Mouse (Mus musculus) stomach, embryonic 14.5 days (tissue): ENCODE data around the gene Tnni2. TPM values are rescaled to one million over a fixed set of nuclear protein-coding genes. Genes with fewer than 3 reads are reported as not detected.

ENCODE experiments used
- ATAC-seq: fragments of 200-750 bp; cut with Nextera tagmentation; 2 replicates; pipeline ENCODE4 v1.8.0; 2017; ENCODE audit warnings: low read depth, moderate TSS enrichment; ENCODE audit not compliant: insufficient number of reproducible peaks, insufficient read depth, low FRiP score
- H3K27ac ChIP-seq: fragments of 300-500 bp; sonication (generic); 2 replicates; pipeline ENCODE4 v1.5.1; 2014; ENCODE audit warnings: mild to moderate bottlenecking, low read length, moderate library complexity, mixed read lengths
- H3K27me3 ChIP-seq: fragments of 300-500 bp; sonication (generic); 2 replicates; pipeline ENCODE4 v1.6.1; 2014; ENCODE audit warnings: low read length, control low read depth, mixed read lengths; ENCODE audit not compliant: control insufficient read depth, insufficient read depth
- H3K36me3 ChIP-seq: fragments of 300-500 bp; sonication (generic); 2 replicates; pipeline ENCODE4 v1.6.1; 2014; ENCODE audit warnings: mild to moderate bottlenecking, control low read depth, low read length, moderate library complexity, mixed read lengths; ENCODE audit not compliant: control insufficient read depth, insufficient read depth
- H3K4me1 ChIP-seq: fragments of 300-500 bp; sonication (generic); 2 replicates; pipeline ENCODE4 v1.6.1; 2014; ENCODE audit warnings: low read length, control low read depth, mixed read lengths; ENCODE audit not compliant: control insufficient read depth, insufficient read depth
- H3K4me2 ChIP-seq: fragments of 300-500 bp; sonication (generic); replicated peaks from 2 replicates; pipeline ENCODE4 v1.6.1; 2014; ENCODE audit warnings: low read depth, low read length, control low read depth
- H3K4me3 ChIP-seq: fragments of 300-500 bp; sonication (generic); 2 replicates; pipeline ENCODE4 v1.5.1; 2014; ENCODE audit warnings: low read depth, low read length, control low read depth
- H3K9ac ChIP-seq: fragments of 300-500 bp; sonication (generic); replicated peaks from 2 replicates; pipeline ENCODE4 v1.6.1; 2014; ENCODE audit warnings: low read depth, mild to moderate bottlenecking, control low read depth, low read length, moderate library complexity, mixed read lengths
- H3K9me3 ChIP-seq: fragments of 300-500 bp; sonication (generic); 2 replicates; pipeline ENCODE4 v1.6.1; 2016; ENCODE audit warnings: low read depth, low read length, control low read depth; ENCODE audit not compliant: control insufficient read depth
- WGBS: fragments of 180-500 bp; shearing (Covaris S2); extraction: QIAGEN DNeasy Blood & Tissue Kit; methylation state at CpG from one replicate; pipeline ENCODE4 v1.1.7; 2014; 5-methylcytosine and 5-hydroxymethylcytosine counted together
- polyA plus RNA-seq: library from polyadenylated mRNA; unstranded; fragments of >200 nt; fragmentation: Nextera tagmentation; extraction: Ambion mirVana; gene quantifications from 2 replicates; pipeline ENCODE4 v1.2.1, GENCODE M21; 2014

Gene Tnni2
- polyA plus RNA-seq = 4.6 and 5.8 TPM in 2 replicates

- H3K36me3 ChIP-seq = no peaks in the 10 kb centered on the region
- no peak for ATAC-seq
- WGBS = 76% methylated on average over 9 of the region's 9 CpGs
- no peaks in the 10 kb centered on the region for H3K9me3 ChIP-seq
- H3K4me3 ChIP-seq = no peak within 1 kb of the TSS
- H3K4me1 ChIP-seq = peaks cover 17% of the 10 kb centered on the region
- H3K9ac ChIP-seq = no peak within 1 kb of the TSS
- peak within 1 kb of the TSS; percentile 68 for H3K27ac ChIP-seq
- H3K4me2 ChIP-seq = no peak within 1 kb of the TSS
- H3K27me3 ChIP-seq = no peaks in the 10 kb centered on the region
These were observed at the start of gene Tnni2 for GRCm38 (mm10) chr7:142441585-142441984. Gene Tnni2, plus strand, starts transcription at chr7:142441808.

GRCm38 (mm10) chr7:142393191-142393590 is 48.4 kb upstream of the Tnni2 start:
- 19% methylated on average over 4 of the region's 4 CpGs for WGBS
- ATAC-seq = peak; percentile 68; the same call in 1 of the 2 replicates

GRCm38 (mm10) chr7:142394261-142395190 is 47.1 kb upstream of the Tnni2 start:
- Histone ChIP-seq H3K4me2 (no peak overlapping the region), H3K4me3 (no peak overlapping the region), H3K4me1 (no peaks in the 10 kb centered on the region), H3K27ac (no peak overlapping the region), H3K9me3 (no peaks in the 10 kb centered on the region), H3K36me3 (no peaks in the 10 kb centered on the region), H3K27me3 (no peaks in the 10 kb centered on the region), H3K9ac (no peak overlapping the region)
- no peak for ATAC-seq
- WGBS = 70% methylated on average over 6 of the region's 6 CpGs

More at GRCm38 (mm10) chr7:142393191-142393590, 48.4 kb upstream of the Tnni2 start:
- Histone ChIP-seq H3K4me1 (no peaks in the 10 kb centered on the region), H3K27me3 (no peaks in the 10 kb centered on the region), H3K9ac (no peak overlapping the region), H3K4me2 (no peak overlapping the region), H3K4me3 (no peak overlapping the region), H3K27ac (no peak overlapping the region), H3K9me3 (no peaks in the 10 kb centered on the region), H3K36me3 (no peaks in the 10 kb centered on the region)

GRCm38 (mm10) chr7:142395472-142395871 is 46.1 kb upstream of the Tnni2 start:
- no peak for ATAC-seq
- WGBS = 81% methylated on average over 4 of the region's 4 CpGs

GRCm38 (mm10) chr7:142396611-142397010 is 45.0 kb upstream of the Tnni2 start:
- Histone ChIP-seq H3K9ac (no peak overlapping the region), H3K27me3 (no peaks in the 10 kb centered on the region), H3K4me1 (no peaks in the 10 kb centered on the region), H3K9me3 (no peaks in the 10 kb centered on the region), H3K27ac (no peak overlapping the region), H3K36me3 (no peaks in the 10 kb centered on the region), H3K4me2 (no peak overlapping the region), H3K4me3 (no peak overlapping the region)
- WGBS = 81% methylated on average over 1 of the region's 1 CpGs
- no peak for ATAC-seq

More at GRCm38 (mm10) chr7:142395472-142395871, 46.1 kb upstream of the Tnni2 start:
- H3K4me3 ChIP-seq = no peak overlapping the region
- H3K27ac ChIP-seq = no peak overlapping the region
- H3K9ac ChIP-seq = no peak overlapping the region
- no peaks in the 10 kb centered on the region for H3K27me3 ChIP-seq
- no peaks in the 10 kb centered on the region for H3K9me3 ChIP-seq
- no peaks in the 10 kb centered on the region for H3K36me3 ChIP-seq
- no peak overlapping the region for H3K4me2 ChIP-seq
- no peaks in the 10 kb centered on the region for H3K4me1 ChIP-seq

- ATAC-seq = no peak
- WGBS = 58% methylated on average over 2 of the region's 2 CpGs
These were observed 43.6 kb upstream of the Tnni2 start for GRCm38 (mm10) chr7:142398052-142398451.

GRCm38 (mm10) chr7:142399250-142399649 is 42.4 kb upstream of the Tnni2 start:
- no peak for ATAC-seq
- no peaks in the 10 kb centered on the region for H3K27me3 ChIP-seq
- no peak overlapping the region for H3K27ac ChIP-seq
- 45% methylated on average over 1 of the region's 1 CpGs for WGBS
- H3K4me3 ChIP-seq = no peak overlapping the region
- H3K9me3 ChIP-seq = no peaks in the 10 kb centered on the region
- no peaks in the 10 kb centered on the region for H3K36me3 ChIP-seq
- no peak overlapping the region for H3K4me2 ChIP-seq
- H3K4me1 ChIP-seq = no peaks in the 10 kb centered on the region
- H3K9ac ChIP-seq = no peak overlapping the region

More at GRCm38 (mm10) chr7:142398052-142398451, 43.6 kb upstream of the Tnni2 start:
- H3K9ac ChIP-seq = no peak overlapping the region
- H3K9me3 ChIP-seq = no peaks in the 10 kb centered on the region
- no peak overlapping the region for H3K27ac ChIP-seq
- H3K4me3 ChIP-seq = no peak overlapping the region
- no peaks in the 10 kb centered on the region for H3K36me3 ChIP-seq
- H3K4me2 ChIP-seq = no peak overlapping the region
- no peaks in the 10 kb centered on the region for H3K4me1 ChIP-seq
- H3K27me3 ChIP-seq = no peaks in the 10 kb centered on the region

GRCm38 (mm10) chr7:142400112-142400749 is 41.4 kb upstream of the Tnni2 start:
- Histone ChIP-seq H3K9me3 (no peaks in the 10 kb centered on the region), H3K4me3 (no peak overlapping the region), H3K9ac (no peak overlapping the region), H3K4me1 (no peaks in the 10 kb centered on the region), H3K27me3 (no peaks in the 10 kb centered on the region), H3K27ac (no peak overlapping the region), H3K4me2 (no peak overlapping the region), H3K36me3 (no peaks in the 10 kb centered on the region)
- WGBS = 69% methylated on average over 7 of the region's 7 CpGs
- no peak for ATAC-seq
